Mouse (Mus musculus) small intestine, adult 2 months (tissue): Measurements from ENCODE around the gene Clec11a. TPM values are rescaled to one million over a fixed set of nuclear protein-coding genes. Genes with fewer than 3 reads are reported as not detected.
A peak's percentile ranks its signal among the peaks of the same experiment; 100 is the strongest.

Experiments
- H3K27ac ChIP-seq: fragments of 200-500 bp; 2 replicates; pipeline ENCODE4 v1.5.1; 2012; ENCODE audit warnings: low read depth, low read length, control low read depth, inconsistent platforms; ENCODE audit not compliant: insufficient read depth
- H3K27me3 ChIP-seq: fragments of 200-500 bp; 2 replicates; pipeline ENCODE4 v1.6.1; 2012; ENCODE audit warnings: mild to moderate bottlenecking, moderate library complexity, low read length, inconsistent platforms; ENCODE audit not compliant: control insufficient read depth, insufficient read depth
- H3K36me3 ChIP-seq: fragments of 200-500 bp; 2 replicates; pipeline ENCODE4 v1.6.1; 2012; ENCODE audit warnings: mild to moderate bottlenecking, low read length, control low read depth, inconsistent platforms; ENCODE audit not compliant: control insufficient read depth, insufficient read depth
- H3K4me1 ChIP-seq: fragments of 200-500 bp; 2 replicates; pipeline ENCODE4 v1.6.1; 2012; ENCODE audit warnings: low read length, inconsistent platforms, mixed read lengths; ENCODE audit not compliant: control insufficient read depth, insufficient read depth, insufficient read length
- H3K4me3 ChIP-seq: fragments of 200-500 bp; 2 replicates; pipeline ENCODE4 v1.5.1; 2012; ENCODE audit warnings: low read depth, mild to moderate bottlenecking, control low read depth, inconsistent platforms, low read length, moderate library complexity
- CTCF ChIP-seq: fragments of 200-500 bp; IDR thresholded peaks from 2 replicates; pipeline ENCODE4 v1.5.1; 2012; ENCODE audit warnings: low read depth, mild to moderate bottlenecking, control low read depth, inconsistent platforms, low read length, moderate library complexity, mixed read lengths; ENCODE audit not compliant: insufficient replicate concordance, insufficient read length; ENCODE audit errors: extremely low read depth
- POLR2A ChIP-seq: fragments of 200-500 bp; IDR thresholded peaks from 2 replicates; pipeline ENCODE4 v1.6.1; 2012; ENCODE audit warnings: low read depth, mild to moderate bottlenecking, control low read depth, inconsistent platforms, low read length, moderate library complexity
- WGBS: fragments of 180-500 bp; shearing (Covaris S2); methylation state at CpG from one replicate; pipeline ENCODE4 v1.1.7; 2018; 5-methylcytosine and 5-hydroxymethylcytosine counted together
- polyA plus RNA-seq: library from polyadenylated mRNA; depleted of rRNA; stranded (reverse); fragments of >200 nt; gene quantifications from 2 replicates; pipeline ENCODE4 v1.2.3, GENCODE M21; 2012

The Clec11a gene
- polyA plus RNA-seq, 1 experiment, result 0.82 TPM

DNA sequence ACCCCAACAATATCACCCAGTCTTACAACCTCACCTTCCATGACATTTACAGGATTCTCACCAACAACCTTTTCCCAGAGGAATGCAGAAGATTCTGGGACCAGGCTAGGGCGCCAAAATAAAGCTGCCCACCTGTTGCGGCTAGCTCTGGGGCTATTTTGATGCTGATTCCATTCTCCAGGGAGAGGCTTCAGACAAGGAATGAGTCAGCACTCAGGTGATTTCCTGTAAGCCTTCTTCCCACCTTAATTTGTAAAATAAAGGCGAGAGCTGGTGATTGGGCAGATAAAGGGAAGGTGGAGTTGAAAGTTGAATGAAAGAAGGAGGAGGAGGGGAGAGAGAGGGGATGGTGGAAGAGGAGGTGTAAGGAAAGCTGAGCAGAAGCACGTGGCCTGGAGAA lies 15.3 kb downstream of the Clec11a start:
- WGBS, result 52% methylated on average over 4 of the region's 4 CpGs
- no peak overlapping the region for H3K27ac ChIP-seq
- TF ChIP-seq POLR2A (no peak), CTCF (no peak)
- H3K4me1 ChIP-seq, result no peaks in the 10 kb centered on the region
- H3K27me3 ChIP-seq, result 0 out of 2 replicates have a peak, but pooled peaks cover 2% of the 10 kb centered on the region
- H3K36me3 ChIP-seq, result no peaks in the 10 kb centered on the region
- no peak overlapping the region for H3K4me3 ChIP-seq

DNA sequence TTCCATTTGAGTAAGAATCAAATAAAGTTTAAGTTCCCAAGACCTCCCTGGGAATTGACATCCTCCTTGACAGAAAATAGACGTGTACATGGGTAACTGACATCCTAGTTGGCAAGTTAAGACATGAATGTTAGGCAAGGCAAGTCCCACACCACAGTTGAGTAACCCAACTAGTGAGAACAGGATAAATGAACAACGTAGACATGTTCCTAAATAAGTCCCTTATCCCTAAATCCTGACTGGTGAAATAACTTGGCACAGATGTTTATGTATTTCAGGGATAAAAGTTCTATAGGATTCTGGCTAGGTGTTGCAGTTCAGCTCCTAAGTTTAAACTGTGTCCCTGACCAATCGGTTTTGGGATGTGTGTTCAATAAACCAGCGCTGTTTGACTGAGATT lies 15.7 kb downstream of the Clec11a start:
- Histone ChIP-seq H3K36me3 (no peaks in the 10 kb centered on the region), H3K27ac (no peak overlapping the region), H3K27me3 (0 out of 2 replicates have a peak, but pooled peaks cover 2% of the 10 kb centered on the region), H3K4me1 (no peaks in the 10 kb centered on the region), H3K4me3 (no peak overlapping the region)
- TF ChIP-seq CTCF, result no peak
- TF ChIP-seq POLR2A, result no peak
- 74% methylated on average over 4 of the region's 4 CpGs for WGBS

DNA sequence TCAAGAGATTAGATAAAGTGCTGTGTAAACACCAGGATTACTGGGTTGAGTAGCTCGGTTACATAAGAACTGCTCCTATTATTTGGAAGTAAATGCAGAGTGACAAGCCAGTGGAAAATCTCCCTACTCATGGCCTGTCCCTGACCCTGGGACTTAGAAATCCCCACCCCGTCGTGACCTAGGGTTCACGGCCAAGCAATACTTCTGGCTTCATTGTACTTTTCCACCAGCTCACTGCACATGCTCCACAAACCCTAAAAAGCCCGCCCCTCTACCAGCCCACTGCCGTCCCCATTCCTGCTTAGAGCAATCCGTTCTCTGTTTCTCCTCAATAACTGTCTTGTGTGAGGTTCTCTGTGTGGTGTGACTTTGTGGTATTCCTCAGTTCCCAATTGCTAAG lies 18.9 kb downstream of the Clec11a start:
- no peaks in the 10 kb centered on the region for H3K4me1 ChIP-seq
- H3K36me3 ChIP-seq, result no peaks in the 10 kb centered on the region
- 0 out of 2 replicates have a peak, but pooled peaks cover 2% of the 10 kb centered on the region for H3K27me3 ChIP-seq
- H3K27ac ChIP-seq, result no peak overlapping the region
- TF ChIP-seq CTCF (no peak), POLR2A (no peak)
- WGBS, result 36% methylated on average over 7 of the region's 7 CpGs
- no peak overlapping the region for H3K4me3 ChIP-seq

DNA sequence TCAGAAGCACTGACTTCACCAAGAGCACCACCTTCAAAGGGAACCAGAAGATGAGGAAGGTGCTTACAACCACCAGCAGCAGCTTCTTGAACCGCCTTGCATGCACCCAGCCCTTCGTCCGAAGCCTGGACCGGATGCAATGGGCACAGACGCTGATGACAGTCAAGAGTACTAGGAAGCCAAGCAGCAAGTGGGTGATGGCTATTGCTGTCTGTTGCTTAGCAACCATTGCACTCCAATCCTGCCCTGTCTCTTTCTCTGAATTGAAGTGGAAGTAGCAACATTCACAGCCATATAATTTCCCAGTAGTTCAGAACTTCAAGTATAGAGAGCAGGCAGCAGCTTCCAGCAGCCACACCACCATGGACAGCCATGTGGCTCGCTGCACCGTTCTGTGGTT lies 25.1 kb downstream of the Clec11a start:
- H3K27me3 ChIP-seq, result no peaks in the 10 kb centered on the region
- no peaks in the 10 kb centered on the region for H3K36me3 ChIP-seq
- no peak overlapping the region for H3K27ac ChIP-seq
- no peak for TF ChIP-seq POLR2A
- TF ChIP-seq CTCF, result no peak
- H3K4me3 ChIP-seq, result no peak overlapping the region
- no peaks in the 10 kb centered on the region for H3K4me1 ChIP-seq
- 74% methylated on average over 7 of the region's 7 CpGs for WGBS

DNA sequence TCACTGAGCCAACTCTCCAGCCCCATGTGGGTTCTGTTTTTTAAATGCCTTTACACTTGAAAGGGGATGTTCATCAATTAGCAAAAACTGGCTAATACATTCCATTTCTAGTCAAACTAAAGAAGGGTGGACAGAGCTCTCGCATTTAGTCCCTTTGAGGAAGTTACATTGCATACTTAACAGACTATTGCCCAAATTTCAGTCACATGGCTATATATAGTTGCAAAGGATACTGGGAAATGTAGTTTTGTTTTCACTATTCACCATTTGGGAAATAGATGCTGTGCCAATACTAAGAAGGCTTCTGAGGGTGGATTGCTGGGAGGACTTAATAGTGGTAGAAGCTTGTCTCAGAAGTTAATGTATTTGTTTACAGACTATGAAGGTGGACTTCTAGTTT lies 25.7 kb downstream of the Clec11a start:
- WGBS, result 37% methylated on average over 1 of the region's 1 CpGs
- Histone ChIP-seq H3K27me3 (no peaks in the 10 kb centered on the region), H3K4me1 (no peaks in the 10 kb centered on the region), H3K4me3 (no peak overlapping the region), H3K27ac (no peak overlapping the region), H3K36me3 (no peaks in the 10 kb centered on the region)
- TF ChIP-seq POLR2A (no peak), CTCF (no peak)

DNA sequence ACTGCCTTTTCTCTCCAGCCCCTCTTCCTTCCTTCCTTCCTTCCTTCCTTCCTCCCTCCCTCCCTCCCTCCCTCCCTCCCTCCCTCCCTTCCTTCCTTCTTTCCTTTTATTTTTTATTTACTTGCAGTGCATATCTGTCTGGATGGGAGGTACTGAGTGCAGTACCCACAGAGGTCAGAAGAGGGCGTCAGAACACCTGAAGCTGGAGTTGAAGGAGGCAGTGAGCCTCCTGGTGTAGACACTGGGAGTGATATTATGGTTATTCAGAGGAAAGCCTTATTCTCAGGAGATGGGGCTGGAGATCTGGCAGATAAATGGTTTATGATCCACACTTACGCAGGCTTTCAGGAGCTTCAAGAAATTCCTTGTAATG lies 29.5 kb downstream of the Clec11a start:
- H3K27ac ChIP-seq, result no peak overlapping the region
- no peaks in the 10 kb centered on the region for H3K4me1 ChIP-seq
- TF ChIP-seq POLR2A (no peak), CTCF (peak; percentile 25; the same call in 1 of the 2 replicates)
- H3K4me3 ChIP-seq, result no peak overlapping the region
- 41% methylated on average over 2 of the region's 2 CpGs for WGBS
- H3K27me3 ChIP-seq, result no peaks in the 10 kb centered on the region
- H3K36me3 ChIP-seq, result no peaks in the 10 kb centered on the region

DNA sequence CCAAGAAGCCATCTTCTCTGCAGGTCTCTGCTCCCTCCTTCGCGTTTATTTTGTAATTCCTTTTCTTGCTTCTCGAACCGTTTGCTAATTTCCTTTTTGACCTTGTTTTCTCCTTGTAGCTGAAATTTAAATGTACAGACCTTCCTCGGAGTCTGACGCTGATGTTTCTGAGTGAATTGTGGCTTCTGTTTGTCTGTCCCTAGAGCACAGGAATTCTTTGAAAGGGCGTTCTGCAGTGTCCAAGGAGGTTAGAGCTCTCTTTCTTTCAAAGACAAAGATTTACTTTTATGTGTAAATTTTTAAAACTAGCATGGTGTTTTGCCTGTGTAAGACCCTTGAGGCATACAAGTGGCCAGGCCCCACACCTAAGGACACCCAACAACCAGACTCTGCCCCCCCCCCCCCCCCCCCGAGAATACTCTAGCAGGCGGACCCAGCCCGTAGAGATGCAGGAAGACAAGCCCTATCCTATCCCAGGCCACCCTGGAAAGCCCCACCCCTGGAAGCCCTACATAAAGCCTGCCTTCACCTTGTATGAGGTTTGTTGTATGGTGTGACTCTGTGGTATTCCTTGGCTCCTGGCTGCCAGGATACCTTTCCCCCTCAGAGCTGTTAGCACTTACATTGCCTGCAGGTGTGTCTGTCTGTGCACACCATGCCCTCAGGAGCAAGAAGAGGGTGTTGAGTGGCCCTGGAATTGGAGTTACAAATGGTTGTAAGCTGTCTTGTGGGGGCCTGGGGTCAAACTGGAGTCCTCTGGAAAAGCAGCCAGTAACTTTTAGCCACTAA lies 30.0 kb downstream of the Clec11a start:
- WGBS, result 63% methylated on average over 10 of the region's 10 CpGs
- TF ChIP-seq POLR2A (no peak), CTCF (no peak)
- Histone ChIP-seq H3K4me3 (no peak overlapping the region), H3K4me1 (no peaks in the 10 kb centered on the region), H3K27ac (no peak overlapping the region), H3K36me3 (no peaks in the 10 kb centered on the region), H3K27me3 (no peaks in the 10 kb centered on the region)
